Comparison of ENCODE assay signal across 9 mouse cellular contexts in the genomic region with DNA sequence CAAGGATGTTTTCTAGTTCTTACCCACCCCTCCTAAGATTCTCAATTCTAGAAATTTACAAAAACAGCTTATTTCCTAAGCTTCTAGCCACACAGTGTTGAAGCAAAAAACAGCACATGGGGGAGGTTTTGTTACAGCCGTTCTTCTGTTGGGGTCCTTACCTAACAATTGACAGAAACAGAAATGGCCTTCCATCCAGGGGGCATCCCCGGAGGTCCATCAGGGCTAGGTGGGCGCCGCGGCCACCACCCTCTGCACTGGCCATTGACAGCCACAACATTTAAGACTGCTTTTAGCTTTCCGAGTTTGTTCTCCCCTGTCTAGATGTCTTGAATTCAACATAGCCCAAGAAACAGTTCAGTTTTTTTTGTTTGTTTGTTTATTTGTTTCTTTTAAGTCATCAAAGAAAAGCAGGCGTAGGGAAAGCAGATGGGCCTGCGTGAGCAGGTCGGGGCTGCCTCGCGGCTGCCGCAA.
DNase-seq lines count a peak whose midpoint lies in the region; ATAC-seq lines count a peak whose summit lies in the region.
"Had no signal": no experiment of that assay in that cellular context is flagged by ENCODE, and none has a peak within 500 bp of the region (broad histone marks: within the 10 kb centered on the region; RNA-seq: fewer than 3 reads in every experiment).

No protein-coding gene starts in this region.

- DNase-seq in kidney, adult 8-10 months: no peak
- DNase-seq in adrenal gland, adult 8-10 months: no peak
- no peak for DNase-seq in right cerebral cortex, postnatal 10 days (ENCODE audit: low spot score in 2 of 2)
- DNase-seq in layer of hippocampus, postnatal 10 days (ENCODE audit: low spot score in 2 of 2): no peak
- DNase-seq: thymus, postnatal 14 days had no signal

- WGBS in kidney, embryonic 15.5 days: 4% methylated on average over 12 of the region's 12 CpGs
- 5% methylated on average over 12 of the region's 12 CpGs for WGBS in embryonic facial prominence, embryonic 15.5 days
- WGBS in intestine, embryonic 16.5 days: 9% methylated on average over 12 of the region's 12 CpGs
- WGBS in neural tube, embryonic 14.5 days: 1% methylated on average over 12 of the region's 12 CpGs

- H3K9ac ChIP-seq in kidney, embryonic 15.5 days: no peak overlapping the region
- no peak overlapping the region for H3K9ac ChIP-seq in embryonic facial prominence, embryonic 15.5 days
- no peak overlapping the region for H3K9ac ChIP-seq in intestine, embryonic 16.5 days (ENCODE audit: low read depth, low read length)
- peak overlapping the region; percentile 99 for H3K9ac ChIP-seq in neural tube, embryonic 14.5 days (replicated peaks; ENCODE audit: low read depth, low read length)

- no peaks in the 10 kb centered on the region for H3K9me3 ChIP-seq in kidney, embryonic 15.5 days (replicated peaks)
- no peaks in the 10 kb centered on the region for H3K9me3 ChIP-seq in embryonic facial prominence, embryonic 15.5 days (replicated peaks)
- H3K9me3 ChIP-seq in intestine, embryonic 16.5 days (ENCODE audit: control insufficient read depth, low read length): no peaks in the 10 kb centered on the region
- no peaks in the 10 kb centered on the region for H3K9me3 ChIP-seq in neural tube, embryonic 14.5 days (ENCODE audit: control insufficient read depth, low read length)

- peaks cover 46% of the 10 kb centered on the region for H3K4me1 ChIP-seq in kidney, embryonic 15.5 days
- peaks cover 38% of the 10 kb centered on the region for H3K4me1 ChIP-seq in embryonic facial prominence, embryonic 15.5 days
- peaks cover 14% of the 10 kb centered on the region for H3K4me1 ChIP-seq in intestine, embryonic 16.5 days (ENCODE audit: control insufficient read depth, insufficient read depth, low read length)
- H3K4me1 ChIP-seq in neural tube, embryonic 14.5 days (ENCODE audit: control insufficient read depth, insufficient read depth, low read length): peaks cover 28% of the 10 kb centered on the region

- H3K27me3 ChIP-seq in kidney, embryonic 15.5 days: peaks cover 100% of the 10 kb centered on the region
- peaks cover 90% of the 10 kb centered on the region for H3K27me3 ChIP-seq in embryonic facial prominence, embryonic 15.5 days
- peaks cover 74% of the 10 kb centered on the region for H3K27me3 ChIP-seq in intestine, embryonic 16.5 days (replicated peaks; ENCODE audit: control insufficient read depth, insufficient read depth, low read length)
- H3K27me3 ChIP-seq in neural tube, embryonic 14.5 days (ENCODE audit: control insufficient read depth, insufficient read depth, low read length): no peaks in the 10 kb centered on the region

- no peak overlapping the region for H3K27ac ChIP-seq in kidney, embryonic 15.5 days
- no peak overlapping the region for H3K27ac ChIP-seq in embryonic facial prominence, embryonic 15.5 days (replicated peaks)
- no peak overlapping the region for H3K27ac ChIP-seq in intestine, embryonic 16.5 days (ENCODE audit: low read length)
- peak overlapping the region; percentile 100 for H3K27ac ChIP-seq in neural tube, embryonic 14.5 days (ENCODE audit: low read depth, low read length)

- no peak for ATAC-seq in kidney, embryonic 15.5 days (replicated peaks; ENCODE audit: low FRiP score)
- no peak for ATAC-seq in embryonic facial prominence, embryonic 15.5 days (ENCODE audit: insufficient number of reproducible peaks, low FRiP score, low TSS enrichment, low read depth)
- no peak for ATAC-seq in intestine, embryonic 16.5 days
- ATAC-seq in neural tube, embryonic 14.5 days (ENCODE audit: low read depth): no peak

- peak overlapping the region; percentile 83; the same call in 1 of the 2 replicates for H3K4me2 ChIP-seq in kidney, embryonic 15.5 days
- H3K4me2 ChIP-seq in embryonic facial prominence, embryonic 15.5 days (replicated peaks): peak overlapping the region; percentile 79; the same call in 1 of the 2 replicates
- no peak overlapping the region; the same call in 1 of the 2 replicates for H3K4me2 ChIP-seq in intestine, embryonic 16.5 days (ENCODE audit: low read depth, low read length)
- H3K4me2 ChIP-seq in neural tube, embryonic 14.5 days (ENCODE audit: low read depth, low read length): peak overlapping the region; percentile 52

- H3K4me3 ChIP-seq in kidney, embryonic 15.5 days (replicated peaks): peak overlapping the region; percentile 46; the same call in 1 of the 2 replicates
- H3K4me3 ChIP-seq in embryonic facial prominence, embryonic 15.5 days (replicated peaks): peak overlapping the region; percentile 45
- peak overlapping the region; percentile 52 for H3K4me3 ChIP-seq in intestine, embryonic 16.5 days (ENCODE audit: low read length)
- H3K4me3 ChIP-seq in neural tube, embryonic 14.5 days (ENCODE audit: low read depth, low read length): peak overlapping the region; percentile 55

- no peaks in the 10 kb centered on the region for H3K36me3 ChIP-seq in kidney, embryonic 15.5 days
- no peaks in the 10 kb centered on the region for H3K36me3 ChIP-seq in embryonic facial prominence, embryonic 15.5 days
- no peaks in the 10 kb centered on the region for H3K36me3 ChIP-seq in intestine, embryonic 16.5 days (ENCODE audit: control insufficient read depth, insufficient read depth, low read length)
- H3K36me3 ChIP-seq in neural tube, embryonic 14.5 days (ENCODE audit: control insufficient read depth, insufficient read depth, low read length): peaks cover 15% of the 10 kb centered on the region
